Mouse (Mus musculus): ENCODE results near the gene Gas2l1. TPM values are rescaled to one million over a fixed set of nuclear protein-coding genes. Genes with fewer than 3 reads are reported as not detected.

Gas2l1 gene
- total RNA-seq, 1 experiment, result 40.9 TPM

- Histone ChIP-seq H3K36me3 (ENCODE audit: control insufficient read depth, insufficient read depth, low read length, poor library complexity, severe bottlenecking) (peaks cover 66% of the 10 kb centered on the region), H3K27ac (ENCODE audit: insufficient read depth, low read depth, low read length, poor library complexity, severe bottlenecking) (no peak overlapping the region), H3K4me3 (ENCODE audit: insufficient read depth in 1 of 2, low read depth in 1 of 2, low read length in 2 of 2, poor library complexity in 1 of 2, severe bottlenecking in 1 of 2) (no peak overlapping the region), H3K9me3 (ENCODE audit: control insufficient read depth, insufficient read depth, low read depth, low read length) (no peaks in the 10 kb centered on the region), H3K4me1 (ENCODE audit: control insufficient read depth in 2 of 2, insufficient read depth in 2 of 2, low read length in 2 of 2, poor library complexity in 1 of 2) (peaks cover 0 to 11% of the 10 kb centered on the region in 2 experiments; a peak in 1 of 4 replicates), H3K9ac (ENCODE audit: insufficient read depth, low read depth, low read length, poor library complexity, severe bottlenecking) (no peak overlapping the region)
- no peak for DNase-seq (ENCODE audit: low read depth, low spot score)
- in situ Hi-C loops (cut with MboI; ENCODE audit: low sequenced_read_pairs in 2 of 2, unreplicated experiment in 2 of 2), result no loop called here
- no peak for TF ChIP-seq ZNF384 (IDR thresholded peaks at IDR 0.05; ENCODE audit: low read depth, low read length)
- TF ChIP-seq ZC3H11A (IDR thresholded peaks at IDR 0.05; ENCODE audit: borderline replicate concordance, low read depth, low read length), result no peak
- no peak for TF ChIP-seq HCFC1 (IDR thresholded peaks at IDR 0.05; ENCODE audit: borderline replicate concordance, insufficient read depth, low read length)
- no peak for TF ChIP-seq CHD2 (IDR thresholded peaks at IDR 0.05; ENCODE audit: low read depth, low read length)
Measured at GRCm38 (mm10) chr11:5037146-5037854, 27.8 kb downstream of the Gas2l1 start.

- Histone ChIP-seq H3K4me3 (ENCODE audit: insufficient read depth in 1 of 2, low read depth in 1 of 2, low read length in 2 of 2, poor library complexity in 1 of 2, severe bottlenecking in 1 of 2) (no peak overlapping the region), H3K36me3 (ENCODE audit: control insufficient read depth, insufficient read depth, low read length, poor library complexity, severe bottlenecking) (peaks cover 67% of the 10 kb centered on the region), H3K27ac (ENCODE audit: insufficient read depth, low read depth, low read length, poor library complexity, severe bottlenecking) (no peak overlapping the region), H3K9ac (ENCODE audit: insufficient read depth, low read depth, low read length, poor library complexity, severe bottlenecking) (no peak overlapping the region), H3K4me1 (ENCODE audit: control insufficient read depth in 2 of 2, insufficient read depth in 2 of 2, low read length in 2 of 2, poor library complexity in 1 of 2) (peaks cover 0 to 3% of the 10 kb centered on the region in 2 experiments; a peak in 1 of 4 replicates), H3K9me3 (ENCODE audit: control insufficient read depth, insufficient read depth, low read depth, low read length) (no peaks in the 10 kb centered on the region)
- TF ChIP-seq ZNF384 (IDR thresholded peaks at IDR 0.05; ENCODE audit: low read depth, low read length), result no peak
- no peak for TF ChIP-seq MAFK (IDR thresholded peaks at IDR 0.05; ENCODE audit: insufficient read depth, low read depth, low read length)
- in situ Hi-C loops (cut with MboI; ENCODE audit: low sequenced_read_pairs in 2 of 2, unreplicated experiment in 2 of 2), result no loop called here
- no peak for DNase-seq (ENCODE audit: low read depth, low spot score)
Measured at GRCm38 (mm10) chr11:5035421-5035820, 29.7 kb downstream of the Gas2l1 start.

- Histone ChIP-seq H3K27ac (ENCODE audit: insufficient read depth, low read depth, low read length, poor library complexity, severe bottlenecking) (no peak overlapping the region), H3K36me3 (ENCODE audit: control insufficient read depth, insufficient read depth, low read length, poor library complexity, severe bottlenecking) (peaks cover 60% of the 10 kb centered on the region), H3K4me1 (ENCODE audit: control insufficient read depth in 2 of 2, insufficient read depth in 2 of 2, low read length in 2 of 2, poor library complexity in 1 of 2) (no peaks in the 10 kb centered on the region), H3K9me3 (ENCODE audit: control insufficient read depth, insufficient read depth, low read depth, low read length) (no peaks in the 10 kb centered on the region), H3K9ac (ENCODE audit: insufficient read depth, low read depth, low read length, poor library complexity, severe bottlenecking) (no peak overlapping the region), H3K4me3 (ENCODE audit: insufficient read depth in 1 of 2, low read depth in 1 of 2, low read length in 2 of 2, poor library complexity in 1 of 2, severe bottlenecking in 1 of 2) (no peak overlapping the region)
- DNase-seq (ENCODE audit: low read depth, low spot score), result no peak
- TF ChIP-seq MAFK (IDR thresholded peaks at IDR 0.05; ENCODE audit: insufficient read depth, low read depth, low read length) (no peak), CHD2 (IDR thresholded peaks at IDR 0.05; ENCODE audit: low read depth, low read length) (no peak), ZNF384 (IDR thresholded peaks at IDR 0.05; ENCODE audit: low read depth, low read length) (no peak), ZC3H11A (IDR thresholded peaks at IDR 0.05; ENCODE audit: borderline replicate concordance, low read depth, low read length) (no peak), HCFC1 (IDR thresholded peaks at IDR 0.05; ENCODE audit: borderline replicate concordance, insufficient read depth, low read length) (no peak)
- in situ Hi-C loops (cut with MboI; ENCODE audit: low sequenced_read_pairs in 2 of 2, unreplicated experiment in 2 of 2), result no loop called here
Measured at GRCm38 (mm10) chr11:5033136-5033535, 32.0 kb downstream of the Gas2l1 start.

GRCm38 (mm10) chr11:5032706-5033105 lies 32.4 kb downstream of the Gas2l1 start:
- H3K4me3 ChIP-seq (ENCODE audit: insufficient read depth in 1 of 2, low read depth in 1 of 2, low read length in 2 of 2, poor library complexity in 1 of 2, severe bottlenecking in 1 of 2), result no peak overlapping the region
- no peak for DNase-seq (ENCODE audit: low read depth, low spot score)
- no peaks in the 10 kb centered on the region for H3K9me3 ChIP-seq (ENCODE audit: control insufficient read depth, insufficient read depth, low read depth, low read length)
- H3K9ac ChIP-seq (ENCODE audit: insufficient read depth, low read depth, low read length, poor library complexity, severe bottlenecking), result no peak overlapping the region
- H3K27ac ChIP-seq (ENCODE audit: insufficient read depth, low read depth, low read length, poor library complexity, severe bottlenecking), result no peak overlapping the region
- no peaks in the 10 kb centered on the region for H3K4me1 ChIP-seq (ENCODE audit: control insufficient read depth in 2 of 2, insufficient read depth in 2 of 2, low read length in 2 of 2, poor library complexity in 1 of 2)
- in situ Hi-C loops (cut with MboI; ENCODE audit: low sequenced_read_pairs in 2 of 2, unreplicated experiment in 2 of 2), result no loop called here
- peaks cover 58% of the 10 kb centered on the region for H3K36me3 ChIP-seq (ENCODE audit: control insufficient read depth, insufficient read depth, low read length, poor library complexity, severe bottlenecking)
- no peak for TF ChIP-seq MAFK (IDR thresholded peaks at IDR 0.05; ENCODE audit: insufficient read depth, low read depth, low read length)
- no peak for TF ChIP-seq ZC3H11A (IDR thresholded peaks at IDR 0.05; ENCODE audit: borderline replicate concordance, low read depth, low read length)
- no peak for TF ChIP-seq HCFC1 (IDR thresholded peaks at IDR 0.05; ENCODE audit: borderline replicate concordance, insufficient read depth, low read length)
- TF ChIP-seq CHD2 (IDR thresholded peaks at IDR 0.05; ENCODE audit: low read depth, low read length), result no peak
- no peak for TF ChIP-seq ZNF384 (IDR thresholded peaks at IDR 0.05; ENCODE audit: low read depth, low read length)

GRCm38 (mm10) chr11:5028228-5028627 lies 36.9 kb downstream of the Gas2l1 start:
- TF ChIP-seq MAFK (IDR thresholded peaks at IDR 0.05; ENCODE audit: insufficient read depth, low read depth, low read length) (no peak), HCFC1 (IDR thresholded peaks at IDR 0.05; ENCODE audit: borderline replicate concordance, insufficient read depth, low read length) (no peak), CHD2 (IDR thresholded peaks at IDR 0.05; ENCODE audit: low read depth, low read length) (no peak), ZC3H11A (IDR thresholded peaks at IDR 0.05; ENCODE audit: borderline replicate concordance, low read depth, low read length) (no peak), ZNF384 (IDR thresholded peaks at IDR 0.05; ENCODE audit: low read depth, low read length) (no peak)
- H3K36me3 ChIP-seq (ENCODE audit: control insufficient read depth, insufficient read depth, low read length, poor library complexity, severe bottlenecking), result peaks cover 57% of the 10 kb centered on the region
- H3K4me3 ChIP-seq (ENCODE audit: insufficient read depth in 1 of 2, low read depth in 1 of 2, low read length in 2 of 2, poor library complexity in 1 of 2, severe bottlenecking in 1 of 2), result no peak overlapping the region
- in situ Hi-C loops (cut with MboI; ENCODE audit: low sequenced_read_pairs in 2 of 2, unreplicated experiment in 2 of 2), result no loop called here
- H3K9ac ChIP-seq (ENCODE audit: insufficient read depth, low read depth, low read length, poor library complexity, severe bottlenecking), result no peak overlapping the region
- no peaks in the 10 kb centered on the region for H3K9me3 ChIP-seq (ENCODE audit: control insufficient read depth, insufficient read depth, low read depth, low read length)
- DNase-seq (ENCODE audit: low read depth, low spot score), result no peak
- no peaks in the 10 kb centered on the region for H3K4me1 ChIP-seq (ENCODE audit: control insufficient read depth in 2 of 2, insufficient read depth in 2 of 2, low read length in 2 of 2, poor library complexity in 1 of 2)
- no peak overlapping the region for H3K27ac ChIP-seq (ENCODE audit: insufficient read depth, low read depth, low read length, poor library complexity, severe bottlenecking)

Data from ES-E14 (cell line).